Mouse (Mus musculus): ENCODE data around the gene Drd1.

GRCm38 (mm10) chr13:54079782-54080759, 24.6 kb upstream of the Drd1 start:
- TF ChIP-seq CTCF (IDR thresholded peaks at IDR 0.05; ENCODE audit: control insufficient read depth, insufficient read depth, insufficient read length) = no peak
- TF ChIP-seq USF1 (IDR thresholded peaks at IDR 0.05; ENCODE audit: low read depth) = no peak
- no peak for TF ChIP-seq MAX (IDR thresholded peaks at IDR 0.05)
- no peak for TF ChIP-seq MYOD1 (IDR thresholded peaks at IDR 0.05; ENCODE audit: control insufficient read depth, insufficient read length, low read depth)
- TF ChIP-seq CEBPB (IDR thresholded peaks at IDR 0.05; ENCODE audit: low read depth) = no peak
- no peak for TF ChIP-seq MYOG (IDR thresholded peaks at IDR 0.05; ENCODE audit: control insufficient read depth, extremely low read depth, insufficient read length)
